Mouse (Mus musculus) stomach, embryonic 14.5 days (tissue): Measurements from ENCODE around the gene Trim68. TPM values are rescaled to one million over a fixed set of nuclear protein-coding genes. Genes with fewer than 3 reads are reported as not detected.
"Not testable (repeated sequence)": the region's sequence is repeated elsewhere in the genome, so short reads cannot be mapped to it uniquely, and the experiment has no call there.

ENCODE experiments used
- ATAC-seq: fragments of 200-750 bp; cut with Nextera tagmentation; 2 replicates; pipeline ENCODE4 v1.8.0; 2017; ENCODE audit warnings: low read depth, moderate TSS enrichment; ENCODE audit not compliant: insufficient number of reproducible peaks, insufficient read depth, low FRiP score
- H3K27ac ChIP-seq: fragments of 300-500 bp; sonication (generic); 2 replicates; pipeline ENCODE4 v1.5.1; 2014; ENCODE audit warnings: mild to moderate bottlenecking, low read length, moderate library complexity, mixed read lengths
- H3K27me3 ChIP-seq: fragments of 300-500 bp; sonication (generic); 2 replicates; pipeline ENCODE4 v1.6.1; 2014; ENCODE audit warnings: low read length, control low read depth, mixed read lengths; ENCODE audit not compliant: control insufficient read depth, insufficient read depth
- H3K36me3 ChIP-seq: fragments of 300-500 bp; sonication (generic); 2 replicates; pipeline ENCODE4 v1.6.1; 2014; ENCODE audit warnings: mild to moderate bottlenecking, control low read depth, low read length, moderate library complexity, mixed read lengths; ENCODE audit not compliant: control insufficient read depth, insufficient read depth
- H3K4me1 ChIP-seq: fragments of 300-500 bp; sonication (generic); 2 replicates; pipeline ENCODE4 v1.6.1; 2014; ENCODE audit warnings: low read length, control low read depth, mixed read lengths; ENCODE audit not compliant: control insufficient read depth, insufficient read depth
- H3K4me2 ChIP-seq: fragments of 300-500 bp; sonication (generic); replicated peaks from 2 replicates; pipeline ENCODE4 v1.6.1; 2014; ENCODE audit warnings: low read depth, low read length, control low read depth
- H3K4me3 ChIP-seq: fragments of 300-500 bp; sonication (generic); 2 replicates; pipeline ENCODE4 v1.5.1; 2014; ENCODE audit warnings: low read depth, low read length, control low read depth
- H3K9ac ChIP-seq: fragments of 300-500 bp; sonication (generic); replicated peaks from 2 replicates; pipeline ENCODE4 v1.6.1; 2014; ENCODE audit warnings: low read depth, mild to moderate bottlenecking, control low read depth, low read length, moderate library complexity, mixed read lengths
- H3K9me3 ChIP-seq: fragments of 300-500 bp; sonication (generic); 2 replicates; pipeline ENCODE4 v1.6.1; 2016; ENCODE audit warnings: low read depth, low read length, control low read depth; ENCODE audit not compliant: control insufficient read depth
- WGBS: fragments of 180-500 bp; shearing (Covaris S2); extraction: QIAGEN DNeasy Blood & Tissue Kit; methylation state at CpG from one replicate; pipeline ENCODE4 v1.1.7; 2014; 5-methylcytosine and 5-hydroxymethylcytosine counted together
- polyA plus RNA-seq: library from polyadenylated mRNA; unstranded; fragments of >200 nt; fragmentation: Nextera tagmentation; extraction: Ambion mirVana; gene quantifications from 2 replicates; pipeline ENCODE4 v1.2.1, GENCODE M21; 2014

Gene Trim68
- polyA plus RNA-seq, 1 experiment from 2014 or later: 22.1 TPM

GRCm38 (mm10) chr7:102676225-102676624, 10.9 kb downstream of the Trim68 start:
- Histone ChIP-seq H3K27ac (no peak overlapping the region), H3K4me2 (no peak overlapping the region), H3K9ac (no peak overlapping the region), H3K4me1 (no peaks in the 10 kb centered on the region), H3K9me3 (no peaks in the 10 kb centered on the region), H3K27me3 (no peaks in the 10 kb centered on the region), H3K36me3 (peaks cover 4% of the 10 kb centered on the region; the same call in 1 of the 2 replicates), H3K4me3 (no peak overlapping the region)
- ATAC-seq: no peak
- WGBS: 81% methylated on average over 2 of the region's 2 CpGs

- Histone ChIP-seq H3K27me3 (no peaks in the 10 kb centered on the region), H3K9ac (no peak overlapping the region), H3K4me2 (no peak overlapping the region), H3K4me1 (no peaks in the 10 kb centered on the region), H3K4me3 (no peak overlapping the region), H3K27ac (no peak overlapping the region), H3K36me3 (no peaks in the 10 kb centered on the region), H3K9me3 (no peaks in the 10 kb centered on the region)
- 35% methylated on average over 2 of the region's 2 CpGs for WGBS
- no peak for ATAC-seq
Measured at GRCm38 (mm10) chr7:102665378-102665777, 21.7 kb downstream of the Trim68 start.

DNA sequence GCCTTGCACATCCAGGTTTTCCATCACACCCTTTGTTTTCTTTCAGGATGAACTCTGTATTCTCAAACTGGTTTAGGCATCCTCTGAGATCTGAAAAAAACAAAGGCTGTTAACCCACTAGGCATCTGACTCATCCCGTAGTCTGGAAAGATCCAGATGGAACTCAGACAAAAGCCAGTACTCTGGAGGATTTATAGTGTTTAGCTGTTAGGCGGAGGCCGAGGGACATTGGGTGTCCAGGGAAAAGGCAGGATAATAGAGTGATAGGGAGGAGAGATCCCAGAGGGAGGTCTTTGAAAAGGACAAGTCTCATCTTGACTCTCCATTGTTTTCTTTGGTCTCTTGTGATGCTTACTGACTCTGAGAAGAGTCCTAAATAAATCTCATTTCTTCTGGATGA, 22.5 kb downstream of the Trim68 start, which contains the start of gene Olfr556:
Olfr556 (plus strand) TSS at position 301 of the 400 bp plus-strand sequence.
- Histone ChIP-seq H3K4me3 (no peak within 1 kb of the TSS), H3K27ac (no peak within 1 kb of the TSS), H3K27me3 (no peaks in the 10 kb centered on the region), H3K9ac (no peak within 1 kb of the TSS), H3K4me2 (no peak within 1 kb of the TSS), H3K36me3 (no peaks in the 10 kb centered on the region), H3K4me1 (no peaks in the 10 kb centered on the region), H3K9me3 (no peaks in the 10 kb centered on the region)
- 54% methylated on average over 3 of the region's 3 CpGs for WGBS
- no peak for ATAC-seq

GRCm38 (mm10) chr7:102658523-102658922, 28.6 kb downstream of the Trim68 start, which contains the start of gene Olfr555:
Gene Olfr555, plus strand, starts transcription at chr7:102658823.
- Histone ChIP-seq H3K9ac (no peak within 1 kb of the TSS), H3K4me3 (no peak within 1 kb of the TSS), H3K9me3 (no peaks in the 10 kb centered on the region), H3K27ac (no peak within 1 kb of the TSS), H3K4me1 (no peaks in the 10 kb centered on the region), H3K27me3 (no peaks in the 10 kb centered on the region), H3K36me3 (no peaks in the 10 kb centered on the region), H3K4me2 (no peak within 1 kb of the TSS)
- no peak for ATAC-seq
- 77% methylated on average over 1 of the region's 1 CpGs for WGBS

GRCm38 (mm10) chr7:102644945-102645344, 42.2 kb downstream of the Trim68 start:
- H3K27me3 ChIP-seq, H3K4me2 ChIP-seq, H3K4me3 ChIP-seq, H3K9ac ChIP-seq, H3K27ac ChIP-seq, H3K36me3 ChIP-seq, H3K4me1 ChIP-seq, ATAC-seq, H3K9me3 ChIP-seq: not testable (repeated sequence)
- 73% methylated on average over 3 of the region's 4 CpGs for WGBS

- Histone ChIP-seq H3K27me3 (no peaks in the 10 kb centered on the region), H3K4me3 (no peak within 1 kb of the TSS), H3K9me3 (no peaks in the 10 kb centered on the region), H3K4me2 (no peak within 1 kb of the TSS), H3K9ac (no peak within 1 kb of the TSS), H3K36me3 (no peaks in the 10 kb centered on the region), H3K4me1 (no peaks in the 10 kb centered on the region), H3K27ac (no peak within 1 kb of the TSS)
- ATAC-seq: no peak
- 69% methylated on average over 1 of the region's 1 CpGs for WGBS
Measured at GRCm38 (mm10) chr7:102638132-102638531, 49.0 kb downstream of the Trim68 start, which contains the start of gene Olfr554. Gene Olfr554, plus strand, starts transcription at chr7:102638432.

DNA sequence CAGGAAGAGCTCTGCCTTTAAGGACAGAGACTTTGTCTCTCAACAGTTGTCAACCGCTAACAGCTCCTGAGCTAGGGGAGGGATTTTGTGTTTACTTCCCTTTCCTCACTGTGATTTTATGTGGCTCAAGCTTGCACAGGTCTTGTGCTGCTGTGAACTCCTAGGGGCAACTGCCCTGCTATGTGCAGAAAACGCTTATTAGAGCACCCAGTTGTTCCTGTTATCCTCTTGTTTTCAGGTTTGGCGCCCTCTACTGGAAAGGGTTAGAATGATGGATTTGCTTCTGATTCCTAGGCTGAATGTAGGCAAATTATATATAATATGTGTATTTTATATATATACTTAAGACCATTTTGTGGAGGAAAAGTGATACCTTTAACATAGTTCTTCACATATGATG, 50.5 kb downstream of the Trim68 start:
- H3K9me3 ChIP-seq: no peaks in the 10 kb centered on the region
- H3K27ac ChIP-seq: no peak overlapping the region
- no peak for ATAC-seq
- no peak overlapping the region for H3K4me3 ChIP-seq
- no peaks in the 10 kb centered on the region for H3K36me3 ChIP-seq
- H3K4me2 ChIP-seq: no peak overlapping the region
- H3K9ac ChIP-seq: no peak overlapping the region
- WGBS: 29% methylated on average over 3 of the region's 3 CpGs
- H3K4me1 ChIP-seq: no peaks in the 10 kb centered on the region
- H3K27me3 ChIP-seq: no peaks in the 10 kb centered on the region

Other genes with a start within 250 kb of the Trim68 start
- 145 and 148 TPM in 2 replicates for gene Rrm1, start 245.6 kb downstream of the Trim68 start, polyA plus RNA-seq
- 0.22 and 0.60 TPM in 2 replicates for gene Olfr543, start 205.6 kb downstream of the Trim68 start, polyA plus RNA-seq
- gene Olfr544, start 199.0 kb downstream of the Trim68 start, polyA plus RNA-seq: 0.10 TPM in 1 of 2 replicates, not detected in the other
- gene Olfr545, start 187.8 kb downstream of the Trim68 start, polyA plus RNA-seq: 0.09 TPM in 1 of 2 replicates, not detected in the other
- gene Olfr547, start 152.6 kb downstream of the Trim68 start, polyA plus RNA-seq: not detected in 2 replicates
- gene Olfr548-ps1, start 146.4 kb downstream of the Trim68 start, polyA plus RNA-seq: not detected in 2 replicates
- not detected in 2 replicates for gene Olfr549, start 137.5 kb downstream of the Trim68 start, polyA plus RNA-seq
- gene Trim21, start 121.8 kb downstream of the Trim68 start, polyA plus RNA-seq: 0.97 and 2.1 TPM in 2 replicates
- not detected in 2 replicates for gene Olfr550, start 115.9 kb downstream of the Trim68 start, polyA plus RNA-seq
- gene Olfr551, start 95.4 kb downstream of the Trim68 start, polyA plus RNA-seq: not detected in 2 replicates
- not detected in 2 replicates for gene Olfr552, start 89.6 kb downstream of the Trim68 start, polyA plus RNA-seq
- gene Olfr553, start 69.1 kb downstream of the Trim68 start, polyA plus RNA-seq: not detected in 2 replicates
- gene Olfr554, start 48.9 kb downstream of the Trim68 start, polyA plus RNA-seq: not detected in 2 replicates
- not detected in 2 replicates for gene Olfr555, start 28.5 kb downstream of the Trim68 start, polyA plus RNA-seq
- not detected in 2 replicates for gene Olfr556, start 22.4 kb downstream of the Trim68 start, polyA plus RNA-seq
- not detected in 2 replicates for gene Olfr557, start 8.6 kb upstream of the Trim68 start, polyA plus RNA-seq
- gene Olfr558, start 14.9 kb upstream of the Trim68 start, polyA plus RNA-seq: 0.13 and 0.17 TPM in 2 replicates
- not detected in 2 replicates for gene Olfr33, start 31.7 kb upstream of the Trim68 start, polyA plus RNA-seq
- not detected in 2 replicates for gene Olfr559, start 40.2 kb upstream of the Trim68 start, polyA plus RNA-seq
- not detected in 2 replicates for gene Olfr560, start 72.0 kb upstream of the Trim68 start, polyA plus RNA-seq
- gene Olfr78, start 72.1 kb upstream of the Trim68 start, polyA plus RNA-seq: 0.18 and 0.49 TPM in 2 replicates
- gene Olfr561, start 83.9 kb upstream of the Trim68 start, polyA plus RNA-seq: not detected in 2 replicates
- gene Olfr564, start 116.2 kb upstream of the Trim68 start, polyA plus RNA-seq: not detected in 2 replicates
- not detected in 2 replicates for gene Olfr566, start 171.4 kb upstream of the Trim68 start, polyA plus RNA-seq
- gene Olfr568, start 189.8 kb upstream of the Trim68 start, polyA plus RNA-seq: not detected in 2 replicates
- gene Olfr569, start 203.6 kb upstream of the Trim68 start, polyA plus RNA-seq: not detected in 2 replicates
- gene Olfr570, start 207.2 kb upstream of the Trim68 start, polyA plus RNA-seq: not detected in 2 replicates
- gene Olfr571, start 230.2 kb upstream of the Trim68 start, polyA plus RNA-seq: not detected in 2 replicates
- not detected in 2 replicates for gene Olfr572, start 237.1 kb upstream of the Trim68 start, polyA plus RNA-seq